9 mouse cellular contexts compared by ENCODE assay signal in the genomic region with DNA sequence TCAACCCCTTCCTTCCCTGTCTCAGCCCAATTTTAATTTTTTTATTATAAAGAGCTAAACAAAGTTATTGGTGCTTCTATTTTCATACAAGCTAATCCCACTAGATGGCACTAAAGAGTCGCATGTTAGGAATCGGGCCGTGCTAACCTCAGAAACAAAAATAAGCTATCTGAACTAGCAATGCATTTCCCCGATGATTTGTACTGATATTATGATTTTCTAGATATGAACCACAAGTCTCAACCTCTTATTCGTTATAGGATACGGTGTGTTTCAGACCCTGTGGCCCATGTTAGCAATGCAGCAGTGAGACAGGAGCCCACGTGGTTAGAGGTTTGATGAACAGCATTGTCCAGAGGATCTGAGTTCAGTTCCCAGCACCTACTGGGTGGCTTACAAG. TPM values are rescaled to one million over a fixed set of nuclear protein-coding genes. Genes with fewer than 3 reads are reported as not detected.
DNase-seq lines count a peak whose midpoint lies in the region; ATAC-seq and TF ChIP-seq lines count a peak whose summit lies in the region.
"Had no signal": no experiment of that assay in that cellular context is flagged by ENCODE, and none has a peak within 500 bp of the region (broad histone marks: within the 10 kb centered on the region; RNA-seq: fewer than 3 reads in every experiment).

No protein-coding gene starts in this region.

- intact Hi-C loops in left cerebral cortex, adult 2 months (cut with DNase I), result loop anchor here (10.0 kb wide), 1 partner anchor 732 kb away; no protein-coding TSS in a partner anchor

- no peak overlapping the region for H3K4me2 ChIP-seq in stomach, postnatal 0 days (replicated peaks; ENCODE audit: low read depth)
- H3K4me2 ChIP-seq: heart, embryonic 15.5 days had no signal

- H3K9me3 ChIP-seq in stomach, postnatal 0 days (ENCODE audit: control insufficient read depth, low read length), result no peaks in the 10 kb centered on the region
- H3K9me3 ChIP-seq: heart, embryonic 15.5 days had no signal

- ATAC-seq in stomach, postnatal 0 days (ENCODE audit: low FRiP score, low TSS enrichment), result no peak

- H3K4me1 ChIP-seq in stomach, postnatal 0 days (replicated peaks; ENCODE audit: control insufficient read depth, insufficient read depth), result no peaks in the 10 kb centered on the region; the same call in 1 of the 2 replicates

- H3K4me3 ChIP-seq in left cerebral cortex, adult 2 months, result no peak overlapping the region
- no peak overlapping the region for H3K4me3 ChIP-seq in stomach, postnatal 0 days (ENCODE audit: low read depth, low read length)
- H3K4me3 ChIP-seq: heart, embryonic 15.5 days had no signal

- H3K36me3 ChIP-seq in stomach, postnatal 0 days (ENCODE audit: control insufficient read depth, insufficient read depth, low read length), result no peaks in the 10 kb centered on the region
- H3K36me3 ChIP-seq: heart, embryonic 15.5 days had no signal

- H3K27me3 ChIP-seq in stomach, postnatal 0 days (ENCODE audit: control insufficient read depth, insufficient read depth, low read length), result no peaks in the 10 kb centered on the region
- H3K27me3 ChIP-seq: heart, embryonic 15.5 days had no signal

- no peak for TF ChIP-seq POLR2A in brain, embryonic 14.5 days (IDR thresholded peaks at IDR 0.05; ENCODE audit: borderline replicate concordance, extremely low read depth, insufficient read depth, insufficient read length, poor library complexity, severe bottlenecking)

- no peak overlapping the region for H3K9ac ChIP-seq in stomach, postnatal 0 days (ENCODE audit: low read length)
- H3K9ac ChIP-seq: heart, embryonic 15.5 days had no signal

- TF ChIP-seq CTCF in left cerebral cortex, adult 2 months (IDR thresholded peaks at IDR 0.05), result peak; percentile 72
- TF ChIP-seq CTCF in brain, embryonic 14.5 days (IDR thresholded peaks at IDR 0.05; ENCODE audit: borderline replicate concordance, extremely low read depth, insufficient read depth, insufficient read length), result peak; percentile 38; the same call in 1 of the 2 replicates
- peak; percentile 85 for TF ChIP-seq CTCF in stomach, postnatal 0 days (IDR thresholded peaks at IDR 0.05; ENCODE audit: low read depth)

- 12% methylated on average over 7 of the region's 7 CpGs for WGBS in stomach, postnatal 0 days

- no peak overlapping the region for H3K27ac ChIP-seq in left cerebral cortex, adult 2 months
- H3K27ac ChIP-seq in stomach, postnatal 0 days (replicated peaks), result no peak overlapping the region
- H3K27ac ChIP-seq: heart, embryonic 15.5 days had no signal

- DNase-seq in adrenal gland, postnatal 14 days, result peak; percentile 26
- no peak for DNase-seq in adrenal gland, postnatal 4 days (ENCODE audit: low spot score in 2 of 2)
- DNase-seq in left cerebral cortex, adult 2 months (ENCODE audit: extremely low spot score in 1 of 2, low spot score in 2 of 2), result no peak
- no peak for DNase-seq in left cerebral cortex, adult 8-10 months (ENCODE audit: low spot score in 2 of 2)
- DNase-seq in brain, embryonic 14.5 days (ENCODE audit: low read depth), result peak; percentile 76
- DNase-seq in kidney, postnatal 14 days, result peak; percentile 41
- no peak for DNase-seq in stomach, postnatal 0 days (ENCODE audit: low spot score)
- no peak for DNase-seq in frontal cortex, postnatal 25 days (ENCODE audit: low spot score in 2 of 2)

- TF ChIP-seq EP300 in stomach, postnatal 0 days (optimal IDR thresholded peaks at IDR 0.05), result no peak

RNA-seq across cellular contexts. Expression of a gene that starts 5.2 kb away (rescaled TPM):
- 3.0 and 3.5 TPM in 2 replicates for total RNA-seq in adrenal gland, postnatal 14 days (2021)
- total RNA-seq in adrenal gland, postnatal 4 days (2021), result 1 to 10 TPM; 5.7 to 6.3 TPM
- 10 to 100 TPM; 11.7 to 11.9 TPM for total RNA-seq in left cerebral cortex, adult 2 months (2021)
- total RNA-seq in left cerebral cortex, adult 8-10 months (2022), result 10 to 100 TPM; 10.4 to 15.0 (median 11.7) TPM
- polyA plus RNA-seq in brain, embryonic 14.5 days (2012; rRNA removed), result 13.0 and 13.1 TPM in 2 replicates
- polyA plus RNA-seq in stomach, postnatal 0 days (2015; fragmentation: Nextera tagmentation; extraction: Ambion mirVana), result 2.6 and 2.8 TPM in 2 replicates

RNA-seq across cellular contexts. Expression of a gene that starts 52.6 kb away (rescaled TPM):
- 9.5 and 10.7 TPM in 2 replicates for total RNA-seq in adrenal gland, postnatal 14 days (2021)
- 10 to 100 TPM; 15.1 to 16.5 TPM for total RNA-seq in adrenal gland, postnatal 4 days (2021)
- 1 to 10 TPM; 1.0 to 1.3 TPM for total RNA-seq in left cerebral cortex, adult 2 months (2021)
- total RNA-seq in left cerebral cortex, adult 8-10 months (2022), result 1 to 10 TPM; 1.1 to 1.5 (median 1.3) TPM
- polyA plus RNA-seq in brain, embryonic 14.5 days (2012; rRNA removed), result 6.0 and 7.7 TPM in 2 replicates
- 3.6 and 4.1 TPM in 2 replicates for polyA plus RNA-seq in stomach, postnatal 0 days (2015; fragmentation: Nextera tagmentation; extraction: Ambion mirVana)

Comparison
In these comparisons a context has a peak if more than half of its experiments do, and no peak if none do; other contexts are left out.
1. DNase-seq: peak in adrenal gland, postnatal 14 days (single experiment), brain, embryonic 14.5 days (single experiment) and kidney, postnatal 14 days (single experiment); none in adrenal gland, postnatal 4 days (0 of 2), left cerebral cortex, adult 2 months (0 of 2), left cerebral cortex, adult 8-10 months (0 of 2), stomach, postnatal 0 days (single experiment) and frontal cortex, postnatal 25 days (0 of 2).
2. Peak in every context shown above with its lines, with median percentiles within 50 percentile points of each other: CTCF ChIP-seq.